Mouse (Mus musculus): ENCODE measurements around the gene Pdzd2.

- TF ChIP-seq GATA1 (IDR thresholded peaks at IDR 0.05; ENCODE audit: low read length) (no peak), TAL1 (IDR thresholded peaks at IDR 0.05; ENCODE audit: low read length) (no peak)
Observed at GRCm38 (mm10) chr15:12449321-12449720, 290.4 kb downstream of the Pdzd2 start.
